Mouse (Mus musculus) intestine, postnatal 0 days (tissue): ENCODE results near the gene Smpd1. TPM values are rescaled to one million over a fixed set of nuclear protein-coding genes. Genes with fewer than 3 reads are reported as not detected.

Experiments used
- ATAC-seq: fragments of 200-750 bp; cut with Nextera tagmentation; 2 replicates; pipeline ENCODE4 v1.8.0; 2017; ENCODE audit warnings: mild to moderate bottlenecking, moderate TSS enrichment, moderate library complexity
- H3K27ac ChIP-seq: fragments of 300-500 bp; sonication (generic); 2 replicates; pipeline ENCODE4 v1.5.1; 2014; ENCODE audit warnings: mild to moderate bottlenecking, low read depth, low read length, moderate library complexity
- H3K27me3 ChIP-seq: fragments of 300-500 bp; sonication (generic); replicated peaks from 2 replicates; pipeline ENCODE4 v1.6.1; 2014; ENCODE audit warnings: low read length, mixed read lengths; ENCODE audit not compliant: control insufficient read depth, insufficient read depth
- H3K36me3 ChIP-seq: fragments of 300-500 bp; sonication (generic); 2 replicates; pipeline ENCODE4 v1.6.1; 2014; ENCODE audit warnings: mild to moderate bottlenecking, moderate library complexity; ENCODE audit not compliant: control insufficient read depth, insufficient read depth
- H3K4me1 ChIP-seq: fragments of 300-500 bp; sonication (generic); replicated peaks from 2 replicates; pipeline ENCODE4 v1.6.1; 2014; ENCODE audit warnings: antibody characterized with exemption, low read length, mixed read lengths; ENCODE audit not compliant: control insufficient read depth, insufficient read depth
- H3K4me2 ChIP-seq: fragments of 300-500 bp; sonication (generic); replicated peaks from 2 replicates; pipeline ENCODE4 v1.6.1; 2014; ENCODE audit warnings: low read depth, mild to moderate bottlenecking, moderate library complexity
- H3K4me3 ChIP-seq: fragments of 300-500 bp; sonication (generic); 2 replicates; pipeline ENCODE4 v1.5.1; 2014; ENCODE audit warnings: low read depth, low read length
- H3K9ac ChIP-seq: fragments of 300-500 bp; sonication (generic); 2 replicates; pipeline ENCODE4 v1.6.1; 2014; ENCODE audit warnings: mild to moderate bottlenecking, low read depth, low read length
- H3K9me3 ChIP-seq: fragments of 300-500 bp; sonication (generic); 2 replicates; pipeline ENCODE4 v1.6.1; 2016; ENCODE audit warnings: mixed run types; ENCODE audit not compliant: control insufficient read depth
- CTCF ChIP-seq: sonication (generic); IDR thresholded peaks from 2 replicates; pipeline ENCODE4 v1.5.1; 2016; ENCODE audit warnings: low read depth, mild to moderate bottlenecking, control low read depth, antibody characterized with exemption, moderate library complexity
- WGBS: fragments of 180-500 bp; shearing (Covaris S2); extraction: QIAGEN DNeasy Blood & Tissue Kit; methylation state at CpG from one replicate; pipeline ENCODE4 v1.1.7; 2014; 5-methylcytosine and 5-hydroxymethylcytosine counted together
- polyA plus RNA-seq: library from polyadenylated mRNA; unstranded; fragments of >200 nt; fragmentation: Nextera tagmentation; extraction: Ambion mirVana; gene quantifications from 2 replicates; pipeline ENCODE4 v1.2.1, GENCODE M21; 2015

Gene Smpd1
- polyA plus RNA-seq, 1 experiment from 2014 or later = 25.4 TPM

- Histone ChIP-seq H3K27me3 (no peaks in the 10 kb centered on the region), H3K9me3 (no peaks in the 10 kb centered on the region), H3K27ac (no peak overlapping the region), H3K4me1 (no peaks in the 10 kb centered on the region), H3K4me2 (no peak overlapping the region), H3K4me3 (no peak overlapping the region), H3K9ac (no peak overlapping the region), H3K36me3 (0 out of 2 replicates have a peak, but pooled peaks cover 4% of the 10 kb centered on the region)
- WGBS = 78% methylated on average over 17 of the region's 17 CpGs
- no peak for TF ChIP-seq CTCF
- ATAC-seq = no peak
These were observed 11.1 kb downstream of the Smpd1 start for GRCm38 (mm10) chr7:105565071-105565836.

GRCm38 (mm10) chr7:105568583-105568982 is 14.4 kb downstream of the Smpd1 start:
- no peak overlapping the region for H3K27ac ChIP-seq

GRCm38 (mm10) chr7:105568988-105569471 is 14.9 kb downstream of the Smpd1 start:
- TF ChIP-seq CTCF = no peak
- WGBS = 15% methylated on average over 6 of the region's 6 CpGs
- no peak for ATAC-seq
- Histone ChIP-seq H3K4me2 (no peak overlapping the region), H3K9me3 (no peaks in the 10 kb centered on the region), H3K27ac (no peak overlapping the region), H3K9ac (no peak overlapping the region), H3K4me1 (no peaks in the 10 kb centered on the region), H3K27me3 (no peaks in the 10 kb centered on the region), H3K36me3 (0 out of 2 replicates have a peak, but pooled peaks cover 4% of the 10 kb centered on the region), H3K4me3 (no peak overlapping the region)

More at GRCm38 (mm10) chr7:105568583-105568982, 14.4 kb downstream of the Smpd1 start:
- Histone ChIP-seq H3K4me1 (no peaks in the 10 kb centered on the region), H3K36me3 (0 out of 2 replicates have a peak, but pooled peaks cover 4% of the 10 kb centered on the region), H3K27me3 (no peaks in the 10 kb centered on the region), H3K4me3 (no peak overlapping the region), H3K4me2 (no peak overlapping the region), H3K9ac (no peak overlapping the region), H3K9me3 (no peaks in the 10 kb centered on the region)
- 35% methylated on average over 7 of the region's 7 CpGs for WGBS
- ATAC-seq = no peak
- TF ChIP-seq CTCF = no peak

- H3K4me3 ChIP-seq = no peak overlapping the region
- H3K4me1 ChIP-seq = no peaks in the 10 kb centered on the region
- H3K9ac ChIP-seq = no peak overlapping the region
- 0 out of 2 replicates have a peak overlapping the region, but pooled peaks have one; percentile 3 for H3K27ac ChIP-seq
- no peaks in the 10 kb centered on the region for H3K9me3 ChIP-seq
- H3K36me3 ChIP-seq = 0 out of 2 replicates have a peak, but pooled peaks cover 1% of the 10 kb centered on the region
- no peak overlapping the region for H3K4me2 ChIP-seq
- H3K27me3 ChIP-seq = no peaks in the 10 kb centered on the region
- WGBS = 52% methylated on average over 12 of the region's 12 CpGs
- ATAC-seq = no peak
- TF ChIP-seq CTCF = no peak
These were observed 15.6 kb downstream of the Smpd1 start for GRCm38 (mm10) chr7:105569512-105570496.

- Histone ChIP-seq H3K27me3 (no peaks in the 10 kb centered on the region), H3K27ac (no peak overlapping the region), H3K4me3 (no peak overlapping the region), H3K4me1 (no peaks in the 10 kb centered on the region), H3K9me3 (no peaks in the 10 kb centered on the region), H3K4me2 (no peak overlapping the region), H3K9ac (no peak overlapping the region), H3K36me3 (no peaks in the 10 kb centered on the region)
- TF ChIP-seq CTCF = no peak
- 78% methylated on average over 4 of the region's 4 CpGs for WGBS
- no peak for ATAC-seq
These were observed 16.6 kb downstream of the Smpd1 start for GRCm38 (mm10) chr7:105570756-105571155.

GRCm38 (mm10) chr7:105572949-105573348 is 18.8 kb downstream of the Smpd1 start:
- Histone ChIP-seq H3K9ac (no peak overlapping the region), H3K4me3 (no peak overlapping the region), H3K36me3 (no peaks in the 10 kb centered on the region), H3K4me1 (no peaks in the 10 kb centered on the region), H3K27me3 (no peaks in the 10 kb centered on the region), H3K27ac (no peak overlapping the region), H3K4me2 (no peak overlapping the region), H3K9me3 (no peaks in the 10 kb centered on the region)
- 94% methylated on average over 8 of the region's 8 CpGs for WGBS
- no peak for ATAC-seq
- no peak for TF ChIP-seq CTCF
